Mouse (Mus musculus) R1 (cell line): ENCODE data around the gene Rrp36.
A peak's percentile ranks its signal among the peaks of the same experiment; 100 is the strongest.

Experiments
- DNase-seq: peaks from one replicate; pipeline ENCODE4 v3.0.0-alpha.2; 2018; ENCODE audit warnings: low read depth, low spot score

Gene Rrp36

GRCm38 (mm10) chr17:46673850-46674529, at the start of gene Rrp36:
Gene Rrp36, minus strand, starts transcription at chr17:46674352.
- peak; percentile 98 for DNase-seq

GRCm38 (mm10) chr17:46721077-46721476, 46.9 kb upstream of the Rrp36 start:
- no peak for DNase-seq

DNA sequence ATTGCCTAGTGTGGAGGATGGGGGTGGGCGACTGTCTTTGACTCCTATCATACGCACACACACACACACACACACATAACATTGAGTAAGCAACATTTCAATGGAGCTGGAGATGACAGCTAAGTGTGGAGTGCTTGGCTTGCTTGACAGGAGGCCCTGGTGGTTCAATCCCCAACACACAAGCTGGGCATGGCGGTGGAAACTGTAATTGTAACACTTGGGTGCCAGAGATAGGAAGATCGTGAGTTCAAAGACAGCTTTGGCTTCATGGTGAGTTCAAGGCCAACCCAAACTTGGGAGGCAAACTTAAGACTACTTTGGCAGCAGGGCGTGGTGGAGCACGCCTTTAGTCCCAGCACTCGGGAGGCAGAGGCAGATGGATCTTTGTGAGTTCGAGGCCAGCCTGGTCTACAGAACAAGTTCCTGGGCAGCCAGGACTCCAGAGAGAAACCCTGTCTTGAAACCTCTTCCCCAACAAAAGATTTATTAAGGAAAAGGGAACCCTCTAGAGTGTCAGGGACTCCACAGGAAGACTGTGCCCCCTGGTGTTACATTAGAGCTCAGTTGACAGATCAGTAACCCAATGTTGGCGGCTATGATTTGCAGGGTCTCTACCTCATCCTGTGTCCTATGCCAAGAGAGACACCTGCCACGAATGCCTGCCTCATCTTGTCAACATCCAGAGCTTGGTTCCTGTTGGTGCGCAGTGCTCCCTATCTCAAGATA, 40.8 kb upstream of the Rrp36 start:
- DNase-seq, result peak; percentile 85

GRCm38 (mm10) chr17:46713849-46714248, 39.7 kb upstream of the Rrp36 start:
- no peak for DNase-seq

GRCm38 (mm10) chr17:46712442-46712841, 38.3 kb upstream of the Rrp36 start:
- no peak for DNase-seq

DNA sequence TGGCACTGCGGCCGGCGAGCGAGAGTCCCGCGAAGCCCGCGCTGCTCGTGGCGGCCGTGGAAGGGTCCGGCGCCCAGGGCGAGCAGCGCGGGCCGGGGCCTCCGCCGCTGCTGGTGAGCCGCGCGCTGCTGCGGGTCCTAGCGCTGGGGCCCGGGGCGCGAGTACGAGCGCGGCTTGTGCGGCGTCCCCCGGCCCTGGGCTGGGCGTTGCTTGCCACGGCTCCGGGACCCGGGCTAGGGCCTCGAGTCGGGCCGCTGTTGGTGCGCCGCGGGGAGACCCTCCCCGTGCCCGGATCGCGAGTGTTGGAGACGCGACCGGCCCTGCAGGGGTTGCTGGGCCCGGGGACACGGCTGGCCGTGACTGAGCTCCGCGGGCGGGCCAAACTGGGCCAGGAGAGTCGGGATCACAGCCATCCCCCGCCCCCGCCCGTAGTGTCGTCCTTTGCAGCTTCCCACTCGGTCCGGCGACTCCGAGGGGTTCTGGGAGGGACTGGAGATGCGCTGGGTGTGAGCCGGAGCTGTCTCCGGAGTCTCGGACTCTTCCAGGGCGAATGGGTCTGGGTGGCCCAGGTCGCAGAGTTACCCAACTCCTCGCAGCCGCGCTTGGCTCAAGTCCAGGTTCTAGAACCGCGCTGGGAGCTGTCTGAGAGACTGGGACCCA, 37.6 kb upstream of the Rrp36 start:
- DNase-seq, result peak; percentile 49

- DNase-seq, result peak; percentile 97
These were observed 36.9 kb upstream of the Rrp36 start, which contains the start of gene Pex6 for GRCm38 (mm10) chr17:46710959-46711597. Gene Pex6, plus strand, starts transcription at chr17:46711463.

DNA sequence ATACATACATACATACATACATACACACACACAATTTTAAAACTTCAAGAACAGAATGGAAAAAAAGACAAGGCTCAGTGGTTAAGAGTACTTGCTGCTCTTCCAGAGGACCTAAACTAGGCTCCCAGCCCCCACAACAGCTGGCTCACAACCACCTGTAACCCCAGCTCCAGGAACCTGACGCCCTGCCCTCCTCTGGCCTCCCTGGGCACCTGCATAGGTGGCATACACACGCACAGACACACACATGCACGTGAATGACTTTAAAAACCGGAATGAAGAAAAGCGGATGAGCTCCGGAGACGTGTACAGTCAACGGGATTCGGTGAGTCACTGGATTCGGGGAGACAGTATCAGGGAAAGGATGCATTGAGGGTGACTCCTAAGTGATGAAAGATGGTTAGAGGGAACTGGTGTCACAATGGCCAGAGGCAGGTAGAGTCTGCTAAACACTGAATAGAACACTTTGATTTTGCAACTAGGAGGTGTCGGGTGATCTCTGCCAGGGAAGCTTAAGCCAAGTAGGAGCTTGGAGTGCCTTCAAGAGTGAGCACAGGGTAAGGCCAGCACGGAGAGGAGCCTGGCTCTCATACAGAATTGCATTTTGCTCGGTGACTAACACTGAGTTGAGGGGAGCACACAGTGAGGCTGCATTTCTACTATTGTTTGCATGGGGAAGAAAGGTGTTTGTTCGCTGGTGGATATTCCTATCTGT, 32.4 kb upstream of the Rrp36 start:
- DNase-seq, result no peak

GRCm38 (mm10) chr17:46704887-46705835, 31.0 kb upstream of the Rrp36 start, which contains the start of gene Ppp2r5d:
Gene Ppp2r5d, minus strand, starts transcription at chr17:46705111.
- DNase-seq, result peak; percentile 100

DNA sequence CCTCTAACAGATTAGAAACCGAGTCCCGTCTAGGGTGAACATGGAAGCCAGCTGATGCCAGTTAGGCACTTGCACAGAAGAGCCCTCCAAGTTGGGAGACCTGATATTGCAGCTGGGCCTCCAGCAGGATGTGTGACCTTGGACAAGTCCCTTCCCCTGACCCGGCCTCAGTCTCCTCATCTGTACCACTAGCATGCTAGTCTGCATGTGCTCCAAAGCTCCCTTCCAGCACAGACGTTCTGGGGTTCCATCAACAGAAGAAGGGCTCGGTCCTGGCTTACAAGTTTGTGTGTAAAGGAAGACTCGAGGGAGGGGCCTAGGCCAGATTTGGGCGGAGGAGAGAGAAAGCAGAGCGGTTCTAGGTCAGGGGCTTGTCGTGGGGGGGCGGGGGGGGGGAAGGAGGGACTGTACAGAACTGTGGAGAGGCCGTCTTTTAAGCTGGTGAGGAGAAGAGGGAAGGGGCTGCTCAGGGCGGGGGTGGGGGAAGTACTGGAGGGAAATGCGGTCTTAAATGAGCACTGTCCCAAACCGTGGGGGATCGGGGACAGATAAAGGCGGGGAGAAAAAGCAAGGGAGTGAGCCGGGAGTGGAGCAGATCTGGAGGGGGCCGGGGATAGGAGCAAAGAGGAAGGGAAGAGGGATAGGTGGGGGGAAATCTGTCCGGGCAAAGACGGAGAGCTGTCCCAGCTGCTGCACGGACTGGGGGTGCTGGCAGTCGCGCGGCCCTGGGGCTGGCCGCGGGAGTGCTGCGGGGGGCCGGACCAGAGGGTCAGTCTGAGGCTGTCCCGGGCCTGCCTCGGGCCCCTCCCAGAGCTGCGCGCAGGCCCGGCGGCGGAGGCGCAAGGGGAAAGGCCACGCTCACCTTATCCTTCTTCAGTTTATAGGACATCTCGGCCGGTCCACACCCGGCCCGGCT, 30.1 kb upstream of the Rrp36 start:
- peak; percentile 58 for DNase-seq

DNA sequence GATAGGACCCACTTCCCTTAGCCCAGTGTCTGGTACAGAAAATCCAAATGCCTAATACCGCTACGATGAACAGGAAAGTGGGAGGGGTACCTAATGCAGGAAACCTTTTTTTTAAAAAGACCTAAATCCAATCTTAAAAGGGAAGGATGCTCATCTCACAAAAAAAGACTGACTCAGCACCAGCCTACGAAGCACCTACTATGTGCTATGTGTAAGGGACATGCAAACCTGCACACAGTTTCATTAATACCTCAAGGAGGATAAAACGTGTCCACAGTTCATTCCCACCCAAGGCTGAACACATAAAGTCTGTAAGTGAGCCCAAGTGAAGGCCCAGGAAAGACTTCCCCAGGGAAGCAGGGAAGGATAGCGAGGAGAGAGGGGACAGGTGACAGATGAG, 28.4 kb upstream of the Rrp36 start:
- DNase-seq, result no peak

GRCm38 (mm10) chr17:46702100-46702499, 27.9 kb upstream of the Rrp36 start:
- no peak for DNase-seq

DNA sequence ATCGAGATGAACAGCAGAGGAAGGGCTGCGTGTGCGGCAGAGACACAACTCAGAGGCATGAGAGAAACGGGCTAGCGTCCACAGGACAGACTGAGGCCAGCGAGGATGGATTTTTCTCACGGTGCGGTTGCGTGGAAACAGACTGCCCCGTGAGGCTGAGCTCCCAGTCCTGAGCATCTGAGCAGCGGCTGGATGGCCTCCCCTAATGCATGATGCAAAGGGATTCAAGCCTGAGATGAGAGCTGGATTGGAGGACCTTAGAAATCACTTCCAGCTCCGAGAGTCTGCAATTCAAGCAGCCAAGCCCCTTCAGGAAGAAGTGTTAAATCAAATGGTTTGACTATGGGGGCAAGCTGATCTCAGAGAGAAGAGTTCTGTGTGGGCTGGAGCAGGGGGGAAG, 27.3 kb upstream of the Rrp36 start:
- no peak for DNase-seq

- DNase-seq, result no peak
These were observed 25.8 kb upstream of the Rrp36 start for GRCm38 (mm10) chr17:46699912-46700311.

DNA sequence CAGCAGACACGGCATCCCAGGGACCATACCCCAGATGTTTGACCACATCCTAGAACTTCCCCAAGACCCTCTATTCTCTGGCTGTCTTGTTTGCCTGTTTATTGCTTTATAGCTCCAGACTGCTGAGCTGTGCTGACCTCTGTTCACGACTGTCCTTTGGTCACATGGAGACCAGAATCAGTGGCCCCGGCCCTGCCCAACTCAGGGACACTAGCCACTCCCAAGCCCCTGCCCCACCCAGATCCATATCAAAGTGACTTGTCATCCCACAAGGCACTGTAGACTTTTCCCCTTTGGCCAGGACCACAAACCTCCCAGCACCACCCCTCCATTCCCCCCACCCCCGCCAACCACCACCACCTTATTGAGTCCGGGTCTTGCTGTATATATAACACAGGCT, 25.1 kb upstream of the Rrp36 start:
- no peak for DNase-seq

GRCm38 (mm10) chr17:46698515-46698914, 24.4 kb upstream of the Rrp36 start:
- peak; percentile 31 for DNase-seq

DNA sequence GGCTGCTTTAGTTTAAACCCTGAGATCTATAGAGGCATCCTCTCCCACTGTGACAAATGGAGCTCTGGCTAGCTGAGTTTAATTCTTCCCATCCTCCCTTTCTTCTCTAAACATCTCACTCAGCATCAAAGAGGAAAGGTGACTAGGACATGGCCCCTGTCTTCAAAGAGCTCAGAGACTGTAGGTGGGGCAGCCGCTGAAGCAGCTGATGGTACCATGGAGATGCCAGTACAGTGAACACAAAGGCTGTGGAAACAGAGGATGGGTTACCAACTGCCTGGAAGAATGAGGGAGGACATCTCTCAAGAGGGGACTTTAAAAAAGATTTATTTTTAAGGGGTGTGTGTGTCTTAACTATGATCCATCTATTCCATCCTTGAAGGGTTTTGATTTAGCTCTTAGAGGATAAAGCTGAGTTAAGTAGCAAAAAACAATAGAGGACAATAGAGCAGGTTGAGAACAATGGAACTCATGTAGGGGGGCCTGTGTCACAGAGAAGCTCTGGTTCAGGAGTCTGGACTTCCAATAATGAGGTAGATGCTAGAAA, 20.4 kb upstream of the Rrp36 start:
- DNase-seq, result peak; percentile 63

DNA sequence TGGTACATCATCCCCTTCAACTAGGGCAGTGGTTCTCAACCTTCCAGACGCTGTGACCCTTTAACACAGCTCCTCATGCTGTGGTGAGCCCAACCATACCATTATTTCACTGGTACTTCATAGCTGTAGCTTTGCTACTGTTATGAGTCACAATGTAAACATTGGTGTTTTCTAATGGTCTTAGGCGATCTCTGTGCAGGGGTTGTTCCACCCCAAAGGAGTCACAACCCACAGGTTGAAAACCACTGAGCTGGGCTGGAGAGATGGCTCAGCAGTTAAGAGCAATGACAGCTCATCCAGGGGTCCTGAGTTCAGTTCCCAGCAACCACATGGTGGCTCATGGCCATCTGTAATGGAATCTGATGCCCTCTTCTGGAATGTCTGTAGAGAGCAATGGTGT, 17.2 kb upstream of the Rrp36 start:
- DNase-seq, result no peak

DNA sequence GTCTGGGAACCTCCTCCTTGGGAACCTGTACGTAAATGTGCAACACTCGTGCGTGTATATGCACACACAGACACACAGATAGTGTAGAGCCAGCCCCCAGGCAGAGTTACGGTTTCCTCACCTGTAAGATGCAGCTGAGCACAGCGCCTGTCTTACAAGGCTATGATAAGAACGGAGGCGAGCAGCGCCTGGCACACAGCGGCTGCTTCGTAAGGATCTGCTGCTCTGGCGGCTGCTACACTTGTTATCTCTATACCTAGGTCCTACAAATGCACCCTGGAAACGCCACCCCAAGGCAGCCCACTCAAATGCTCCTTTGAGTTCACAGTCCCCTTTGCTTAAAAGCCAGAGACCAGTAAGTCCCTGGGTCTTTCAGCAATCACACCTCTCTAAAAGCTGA, 16.5 kb upstream of the Rrp36 start:
- no peak for DNase-seq
